Mouse (Mus musculus): ENCODE data around the gene Mettl3. TPM values are rescaled to one million over a fixed set of nuclear protein-coding genes. Genes with fewer than 3 reads are reported as not detected.

Mettl3 gene
- polyA plus RNA-seq (2015; fragmentation: Nextera tagmentation; extraction: Ambion mirVana): 50.2 and 54.7 TPM in 2 replicates

DNA sequence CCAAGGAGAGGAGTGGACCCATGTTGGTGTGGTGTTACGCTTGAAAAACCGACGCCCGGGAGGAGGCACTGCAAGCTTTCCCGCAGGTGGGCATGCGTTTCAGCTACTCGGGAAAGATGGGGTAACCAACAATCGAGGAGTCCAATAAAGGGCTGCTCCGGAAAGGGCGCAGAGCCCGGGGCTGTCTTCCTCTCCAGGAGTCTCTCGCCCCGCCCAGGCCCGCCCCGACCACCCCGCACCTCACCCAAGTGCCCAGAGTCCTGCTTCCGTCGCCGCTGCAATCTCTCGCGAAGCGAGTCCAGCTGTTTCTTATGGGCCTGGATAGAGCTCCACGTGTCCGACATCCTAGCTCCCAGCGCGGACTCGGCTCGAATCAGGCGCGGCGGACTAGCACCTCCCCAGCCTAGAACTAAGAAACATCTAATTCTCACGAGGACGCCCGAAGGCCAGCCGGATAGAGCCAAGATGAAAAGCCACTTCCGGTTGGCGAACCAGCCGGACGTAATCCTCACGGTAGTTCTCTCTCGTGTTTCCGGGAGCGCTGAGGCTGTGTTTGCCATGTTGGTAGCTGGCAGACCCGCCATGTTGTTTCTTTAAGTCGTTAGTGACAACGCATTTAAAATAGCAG is at the start of gene Mettl3:
TSS of gene Mettl3 (minus strand) at position 485 of the 628 bp plus-strand sequence.
- peak within 1 kb of the TSS; percentile 93 for H3K27ac ChIP-seq
- peak; percentile 96 for ATAC-seq (replicated peaks)
- under 1% methylated on average over 46 of the region's 46 CpGs for WGBS

GRCm38 (mm10) chr14:52339512-52339852 is 34.6 kb upstream of the Mettl3 start:
- Histone ChIP-seq H3K9ac (no peak overlapping the region), H3K4me2 (peak overlapping the region; percentile 47), H3K27me3 (replicated peaks) (no peaks in the 10 kb centered on the region), H3K27ac (peak overlapping the region; percentile 64), H3K9me3 (no peaks in the 10 kb centered on the region), H3K4me1 (peaks cover 2% of the 10 kb centered on the region; the same call in 1 of the 2 replicates), H3K4me3 (peak overlapping the region; percentile 31; the same call in 1 of the 2 replicates), H3K36me3 (replicated peaks) (no peaks in the 10 kb centered on the region)
- WGBS: 79% methylated on average over 6 of the region's 6 CpGs
- 0 out of 2 replicates have a peak, but pooled peaks have one; percentile 8 for ATAC-seq (replicated peaks)

More for the DNA sequence above, at the start of gene Mettl3:
- H3K4me3 ChIP-seq: peak within 1 kb of the TSS; percentile 78
- no peaks in the 10 kb centered on the region for H3K27me3 ChIP-seq (replicated peaks)
- H3K4me2 ChIP-seq: peak within 1 kb of the TSS; percentile 58
- H3K9ac ChIP-seq: peak within 1 kb of the TSS; percentile 71
- no peaks in the 10 kb centered on the region for H3K9me3 ChIP-seq
- peaks cover 5% of the 10 kb centered on the region for H3K36me3 ChIP-seq (replicated peaks)
- peaks cover 12% of the 10 kb centered on the region for H3K4me1 ChIP-seq

DNA sequence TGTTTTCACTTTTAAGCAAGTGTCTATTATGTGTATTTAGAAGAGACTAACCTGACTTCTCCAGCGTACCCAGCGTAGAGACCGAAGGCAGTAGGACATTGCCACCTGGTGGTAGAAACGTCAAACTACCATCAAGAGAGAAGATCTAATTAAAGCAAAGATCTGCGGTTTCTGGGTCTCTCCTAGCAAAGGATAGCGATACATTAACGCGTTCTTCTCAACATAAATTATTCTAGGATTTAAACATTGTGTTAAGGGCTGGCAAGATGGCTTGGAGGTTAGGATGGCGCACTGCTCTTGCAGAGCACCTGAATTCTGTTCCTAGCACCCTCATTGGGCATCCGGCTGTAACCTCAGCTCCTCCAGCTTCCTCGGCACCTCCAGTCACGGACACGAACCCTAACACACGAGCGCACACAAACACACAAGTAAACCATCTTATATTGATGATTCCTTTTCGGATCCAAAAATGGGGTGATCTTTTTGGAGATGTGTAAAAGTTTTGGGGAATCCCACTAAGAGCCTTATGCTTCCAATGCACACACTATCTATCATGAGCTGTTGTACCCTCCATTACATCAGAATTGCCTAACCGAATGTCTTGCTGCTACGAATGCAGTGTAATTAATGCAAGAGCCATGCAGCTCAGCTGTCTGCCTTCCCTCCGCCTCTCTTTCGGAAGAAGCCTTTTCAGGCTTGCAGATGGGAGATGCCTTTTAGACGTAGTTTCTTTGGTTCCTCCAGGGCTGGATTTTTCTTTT is 34.0 kb upstream of the Mettl3 start:
- H3K9ac ChIP-seq: peak overlapping the region; percentile 31; the same call in 1 of the 2 replicates
- WGBS: 30% methylated on average over 21 of the region's 21 CpGs
- peak overlapping the region; percentile 64 for H3K27ac ChIP-seq
- peaks cover 2% of the 10 kb centered on the region; the same call in 1 of the 2 replicates for H3K4me1 ChIP-seq
- peak overlapping the region; percentile 31 for H3K4me3 ChIP-seq
- no peaks in the 10 kb centered on the region for H3K36me3 ChIP-seq (replicated peaks)
- H3K27me3 ChIP-seq (replicated peaks): no peaks in the 10 kb centered on the region
- peak; percentile 78 for ATAC-seq (replicated peaks)
- peak overlapping the region; percentile 47 for H3K4me2 ChIP-seq
- H3K9me3 ChIP-seq: no peaks in the 10 kb centered on the region

GRCm38 (mm10) chr14:52332171-52332570 is 27.2 kb upstream of the Mettl3 start:
- Histone ChIP-seq H3K4me1 (peaks cover 9% of the 10 kb centered on the region), H3K9ac (no peak overlapping the region), H3K9me3 (no peaks in the 10 kb centered on the region), H3K27me3 (replicated peaks) (no peaks in the 10 kb centered on the region), H3K36me3 (replicated peaks) (no peaks in the 10 kb centered on the region), H3K27ac (no peak overlapping the region), H3K4me2 (no peak overlapping the region), H3K4me3 (no peak overlapping the region)
- no peak for ATAC-seq (replicated peaks)
- 38% methylated on average over 2 of the region's 3 CpGs for WGBS

GRCm38 (mm10) chr14:52331069-52331750 is 26.3 kb upstream of the Mettl3 start:
- Histone ChIP-seq H3K9ac (no peak overlapping the region), H3K9me3 (no peaks in the 10 kb centered on the region), H3K4me2 (no peak overlapping the region), H3K27ac (peak overlapping the region; percentile 53), H3K36me3 (replicated peaks) (no peaks in the 10 kb centered on the region), H3K27me3 (replicated peaks) (no peaks in the 10 kb centered on the region), H3K4me3 (no peak overlapping the region), H3K4me1 (peaks cover 18% of the 10 kb centered on the region)
- ATAC-seq (replicated peaks): no peak
- WGBS: 4% methylated on average over 4 of the region's 4 CpGs

GRCm38 (mm10) chr14:52327910-52328812 is 23.2 kb upstream of the Mettl3 start, which contains the start of gene Sall2:
Gene Sall2, minus strand, starts transcription at chr14:52328762.
- H3K9me3 ChIP-seq: no peaks in the 10 kb centered on the region
- WGBS: under 1% methylated on average over 26 of the region's 26 CpGs
- no peaks in the 10 kb centered on the region for H3K27me3 ChIP-seq (replicated peaks)
- peak within 1 kb of the TSS; percentile 93 for H3K4me2 ChIP-seq
- no peaks in the 10 kb centered on the region for H3K36me3 ChIP-seq (replicated peaks)
- peak; percentile 69 for ATAC-seq (replicated peaks)
- H3K4me3 ChIP-seq: peak within 1 kb of the TSS; percentile 45
- H3K9ac ChIP-seq: peak within 1 kb of the TSS; percentile 41
- peaks cover 23% of the 10 kb centered on the region for H3K4me1 ChIP-seq
- peak within 1 kb of the TSS; percentile 66 for H3K27ac ChIP-seq

- peak overlapping the region; percentile 41 for H3K9ac ChIP-seq
- WGBS: under 1% methylated on average over 14 of the region's 14 CpGs
- H3K4me3 ChIP-seq: peak overlapping the region; percentile 45
- peak; percentile 66 for ATAC-seq (replicated peaks)
- peaks cover 23% of the 10 kb centered on the region for H3K4me1 ChIP-seq
- peak overlapping the region; percentile 93 for H3K4me2 ChIP-seq
- H3K27ac ChIP-seq: peak overlapping the region; percentile 66
- H3K27me3 ChIP-seq (replicated peaks): no peaks in the 10 kb centered on the region
- H3K9me3 ChIP-seq: no peaks in the 10 kb centered on the region
- no peaks in the 10 kb centered on the region for H3K36me3 ChIP-seq (replicated peaks)
Observed at GRCm38 (mm10) chr14:52327375-52327901, 22.5 kb upstream of the Mettl3 start.

- H3K36me3 ChIP-seq (replicated peaks): no peaks in the 10 kb centered on the region
- H3K27ac ChIP-seq: 0 out of 2 replicates have a peak overlapping the region, but pooled peaks have one; percentile 20
- 1% methylated on average over 4 of the region's 4 CpGs for WGBS
- H3K27me3 ChIP-seq (replicated peaks): no peaks in the 10 kb centered on the region
- ATAC-seq (replicated peaks): no peak
- H3K4me1 ChIP-seq: peaks cover 23% of the 10 kb centered on the region
- no peak overlapping the region for H3K9ac ChIP-seq
- H3K4me3 ChIP-seq: peak overlapping the region; percentile 45; the same call in 1 of the 2 replicates
- H3K9me3 ChIP-seq: no peaks in the 10 kb centered on the region
- peak overlapping the region; percentile 93 for H3K4me2 ChIP-seq
Observed at GRCm38 (mm10) chr14:52325890-52326289, 21.0 kb upstream of the Mettl3 start.

GRCm38 (mm10) chr14:52319361-52319760 is 14.4 kb upstream of the Mettl3 start:
- Histone ChIP-seq H3K9me3 (no peaks in the 10 kb centered on the region), H3K4me3 (no peak overlapping the region), H3K27me3 (replicated peaks) (no peaks in the 10 kb centered on the region), H3K4me1 (peaks cover 19% of the 10 kb centered on the region), H3K36me3 (replicated peaks) (no peaks in the 10 kb centered on the region), H3K27ac (no peak overlapping the region), H3K4me2 (no peak overlapping the region), H3K9ac (no peak overlapping the region)
- no peak for ATAC-seq (replicated peaks)
- WGBS: 66% methylated on average over 6 of the region's 6 CpGs

DNA sequence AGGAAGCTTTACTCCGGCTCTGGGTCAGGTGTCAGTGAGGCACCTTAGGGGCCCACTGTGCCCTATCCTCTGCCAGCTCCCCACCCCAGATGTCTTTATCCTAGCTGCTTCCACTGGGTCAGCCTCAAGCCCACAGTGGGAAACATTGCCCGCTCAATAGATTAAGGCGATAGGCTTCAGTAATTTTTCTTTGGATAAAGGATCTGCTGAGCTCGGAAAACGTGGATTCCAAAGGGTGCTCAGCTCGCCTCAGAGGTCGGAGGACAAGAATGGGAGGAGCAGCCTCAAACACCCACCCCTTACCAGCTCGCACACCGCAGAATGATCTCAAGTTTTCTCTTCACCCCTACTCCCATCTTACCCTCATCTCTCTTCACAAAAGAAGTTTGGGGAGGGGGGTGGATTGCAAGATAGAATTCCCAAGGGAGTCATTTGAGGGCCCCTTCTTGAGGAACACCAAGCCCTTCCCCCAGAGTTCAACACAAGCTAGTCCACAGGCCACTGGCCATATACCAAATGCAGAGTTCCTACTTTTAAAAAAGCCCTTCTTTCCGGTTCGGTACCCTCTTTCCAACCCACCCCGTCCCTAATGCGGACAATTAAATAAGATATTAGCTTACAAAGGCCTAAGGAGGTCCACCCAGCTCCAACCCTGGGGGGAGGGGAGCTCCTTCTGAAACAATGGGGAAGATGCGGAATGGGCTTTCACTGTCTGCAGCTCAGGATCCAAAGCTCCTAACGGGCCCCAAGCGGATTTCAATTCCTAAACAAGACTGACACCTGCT is 11.7 kb upstream of the Mettl3 start:
- WGBS: 1% methylated on average over 16 of the region's 16 CpGs
- H3K4me3 ChIP-seq: peak overlapping the region; percentile 87

More for the DNA sequence above, 11.7 kb upstream of the Mettl3 start:
- Histone ChIP-seq H3K4me2 (peak overlapping the region; percentile 78), H3K9me3 (no peaks in the 10 kb centered on the region), H3K27me3 (replicated peaks) (no peaks in the 10 kb centered on the region), H3K36me3 (replicated peaks) (peaks cover 16% of the 10 kb centered on the region), H3K4me1 (peaks cover 46% of the 10 kb centered on the region), H3K9ac (peak overlapping the region; percentile 96), H3K27ac (peak overlapping the region; percentile 96)
- ATAC-seq (replicated peaks): peak; percentile 86

Measured in midbrain, embryonic 15.5 days (tissue).